Mouse (Mus musculus): ENCODE results near the gene Lrp6.

Lrp6 gene

DNA sequence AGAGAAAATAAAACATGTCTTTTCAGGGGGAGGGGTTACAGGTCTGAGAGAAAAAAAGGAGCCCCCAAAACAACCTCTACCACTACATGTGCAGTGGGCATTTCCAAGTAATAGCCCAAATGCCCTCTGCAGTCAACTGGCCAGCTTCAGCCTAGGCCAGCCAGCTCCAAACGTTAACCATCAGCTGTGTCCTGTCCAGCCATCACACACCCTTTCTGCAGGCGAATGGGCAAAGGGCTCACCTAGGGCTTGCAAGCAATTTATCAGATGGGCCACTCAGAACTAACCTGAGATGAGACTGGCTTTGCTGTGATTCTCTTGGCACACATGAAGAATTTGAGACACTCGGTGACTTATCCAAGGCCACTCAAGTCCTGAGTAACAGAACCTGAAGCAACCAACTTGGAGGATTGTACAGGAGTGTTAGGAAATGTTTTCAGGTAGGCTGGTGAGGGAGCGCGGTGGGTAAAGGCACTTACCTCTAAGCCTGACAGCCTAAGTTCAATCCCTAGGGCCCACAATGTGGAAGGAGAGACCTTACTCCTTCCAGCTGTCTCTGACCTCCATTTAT is 1.3 kb upstream of the Lrp6 start:
- DNase-seq (ENCODE audit: low spot score) = no peak

DNA sequence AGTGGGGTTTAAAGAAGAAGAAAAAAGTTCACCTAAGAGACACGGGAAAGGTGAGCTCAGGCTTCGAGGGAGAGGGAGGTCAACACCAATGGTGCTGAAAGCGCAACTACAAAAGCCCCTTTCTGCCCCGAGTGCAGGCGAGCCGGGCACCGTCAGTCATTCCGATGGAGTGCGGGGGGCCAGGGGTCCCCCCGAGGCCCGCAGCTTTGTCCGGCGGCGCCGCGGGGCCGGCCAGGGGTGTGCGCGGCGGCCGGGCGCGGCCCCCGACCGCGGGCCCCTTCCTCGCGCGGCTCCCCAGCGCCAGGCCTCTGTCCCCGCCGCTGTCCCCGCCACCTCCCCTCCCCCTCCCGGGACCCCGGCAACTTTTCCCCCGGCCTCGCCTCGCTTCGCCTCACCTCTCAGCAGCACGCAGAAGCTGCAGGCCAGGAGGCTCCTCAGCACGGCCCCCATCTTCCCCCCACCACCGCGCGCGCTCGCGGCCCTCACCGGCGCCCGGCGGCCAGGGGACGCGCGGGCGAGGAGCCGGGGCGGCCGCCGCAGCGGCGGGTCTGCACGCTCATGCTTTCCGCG is 432 bp downstream of the Lrp6 start:
- no peak for DNase-seq (ENCODE audit: low spot score)

DNA sequence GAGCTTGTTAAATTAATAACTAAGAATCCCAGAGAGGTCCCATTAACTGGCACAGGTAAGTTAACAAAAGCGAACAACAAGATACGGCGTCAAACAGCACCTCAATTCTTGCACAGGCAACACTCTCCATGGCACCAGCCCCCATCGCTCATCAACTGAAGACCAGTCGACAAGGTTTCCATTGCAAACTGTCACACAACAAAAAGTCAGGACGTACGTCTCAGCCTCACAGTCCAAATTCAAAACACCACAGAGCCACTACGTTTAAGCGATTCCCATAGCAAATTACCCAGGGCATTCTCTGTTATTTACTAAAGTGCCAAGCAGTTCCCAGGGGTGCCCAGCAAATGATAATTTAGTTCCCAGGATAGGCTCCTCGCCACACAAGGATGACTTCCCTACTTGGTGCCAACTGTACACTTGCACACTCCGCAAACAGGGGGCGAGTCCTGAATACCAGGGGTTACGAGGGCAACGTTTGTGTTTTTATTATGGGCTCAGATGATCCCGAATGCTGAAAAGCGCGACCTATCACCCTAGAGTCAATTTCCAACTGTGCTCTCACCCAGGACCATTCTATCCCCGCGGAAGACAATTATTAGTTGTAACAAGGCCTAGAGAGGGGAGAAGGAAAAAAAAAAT is 1.0 kb downstream of the Lrp6 start:
- DNase-seq (ENCODE audit: low spot score) = peak; percentile 4

DNA sequence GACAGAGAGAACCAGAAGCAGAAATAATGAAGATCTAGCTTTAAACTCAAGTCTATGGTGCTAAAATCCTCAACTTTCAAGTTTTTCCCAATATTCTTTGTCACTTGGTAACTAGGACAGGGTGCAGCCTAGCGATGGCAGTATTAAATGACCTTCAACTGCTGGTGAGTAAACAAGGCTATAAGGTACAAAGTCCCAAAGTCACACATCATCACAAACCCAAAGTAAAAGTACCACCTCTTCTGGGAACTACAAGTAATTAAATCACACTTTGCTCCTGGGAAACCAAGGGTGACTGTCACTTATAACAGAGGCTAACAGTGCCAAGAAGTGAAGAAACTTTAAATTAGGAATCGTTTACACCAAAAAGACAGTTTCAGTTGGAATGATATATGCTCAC is 2.2 kb downstream of the Lrp6 start:
- DNase-seq (ENCODE audit: low spot score) = no peak

DNA sequence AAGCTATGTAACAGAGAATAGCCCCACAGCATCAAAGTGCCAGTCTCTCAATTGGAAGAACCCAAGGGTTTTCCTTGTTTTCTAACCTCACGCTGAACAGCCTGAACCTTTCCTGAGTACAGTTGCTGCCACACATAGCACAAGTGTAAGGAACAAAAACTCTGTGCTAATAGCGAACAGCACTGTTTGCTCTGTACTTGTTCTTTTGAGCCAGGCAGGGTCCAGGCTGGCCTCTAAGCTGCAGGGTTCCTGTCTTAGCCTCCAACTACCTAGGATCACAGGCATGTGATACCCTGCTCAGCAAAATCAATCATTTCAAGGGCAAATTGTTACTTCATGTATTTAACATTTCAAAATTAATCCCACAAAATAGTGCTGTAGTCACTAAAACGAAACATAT is 7.1 kb downstream of the Lrp6 start:
- no peak for DNase-seq (ENCODE audit: low spot score)

DNA sequence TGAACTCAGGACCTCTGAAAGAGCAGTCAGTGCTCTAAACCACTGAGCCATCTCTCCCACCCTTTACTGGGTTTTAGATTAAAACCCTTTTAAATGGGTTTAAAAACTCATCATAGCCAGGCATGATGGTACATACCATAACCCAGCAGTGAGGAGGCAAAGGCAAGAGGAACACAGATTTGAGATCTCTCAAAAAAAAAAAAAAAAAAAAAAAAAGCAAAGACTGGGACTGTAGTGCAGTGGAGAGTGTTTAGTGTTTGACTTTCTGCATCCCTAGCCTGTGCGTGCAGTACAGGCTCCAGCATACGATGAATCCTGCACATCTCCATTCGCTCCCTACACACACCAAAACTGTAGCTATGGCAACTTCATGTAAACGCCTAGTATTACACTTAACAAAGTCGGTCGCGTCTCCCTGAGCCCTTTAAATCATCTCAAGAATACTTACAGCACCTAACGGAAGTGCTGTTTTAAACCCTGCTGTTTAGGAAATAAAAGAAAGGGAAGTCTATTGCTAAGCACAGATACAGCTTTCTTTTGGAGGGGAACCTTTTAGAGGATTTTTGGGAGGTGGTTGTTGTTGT is 8.1 kb downstream of the Lrp6 start:
- DNase-seq (ENCODE audit: low spot score) = no peak

DNA sequence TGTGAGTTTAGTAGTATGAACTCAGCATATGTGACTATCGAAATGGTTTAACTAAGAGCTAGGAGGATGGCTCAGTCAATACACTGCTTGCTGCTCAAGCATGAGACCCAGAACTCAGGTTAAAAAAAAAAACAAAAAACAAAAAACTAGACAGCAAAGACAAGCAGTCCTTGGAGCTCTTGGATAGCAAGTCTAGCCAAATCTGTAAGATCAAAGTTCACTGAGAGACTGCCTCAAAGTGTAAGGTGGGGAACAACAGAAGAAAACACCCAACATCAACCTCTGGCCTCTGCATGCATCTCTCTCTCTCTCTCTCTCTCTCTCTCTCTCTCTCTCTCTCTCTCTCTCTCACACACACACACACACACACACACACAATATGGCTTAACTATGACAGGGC is 9.7 kb downstream of the Lrp6 start:
- DNase-seq (ENCODE audit: low spot score) = no peak

DNA sequence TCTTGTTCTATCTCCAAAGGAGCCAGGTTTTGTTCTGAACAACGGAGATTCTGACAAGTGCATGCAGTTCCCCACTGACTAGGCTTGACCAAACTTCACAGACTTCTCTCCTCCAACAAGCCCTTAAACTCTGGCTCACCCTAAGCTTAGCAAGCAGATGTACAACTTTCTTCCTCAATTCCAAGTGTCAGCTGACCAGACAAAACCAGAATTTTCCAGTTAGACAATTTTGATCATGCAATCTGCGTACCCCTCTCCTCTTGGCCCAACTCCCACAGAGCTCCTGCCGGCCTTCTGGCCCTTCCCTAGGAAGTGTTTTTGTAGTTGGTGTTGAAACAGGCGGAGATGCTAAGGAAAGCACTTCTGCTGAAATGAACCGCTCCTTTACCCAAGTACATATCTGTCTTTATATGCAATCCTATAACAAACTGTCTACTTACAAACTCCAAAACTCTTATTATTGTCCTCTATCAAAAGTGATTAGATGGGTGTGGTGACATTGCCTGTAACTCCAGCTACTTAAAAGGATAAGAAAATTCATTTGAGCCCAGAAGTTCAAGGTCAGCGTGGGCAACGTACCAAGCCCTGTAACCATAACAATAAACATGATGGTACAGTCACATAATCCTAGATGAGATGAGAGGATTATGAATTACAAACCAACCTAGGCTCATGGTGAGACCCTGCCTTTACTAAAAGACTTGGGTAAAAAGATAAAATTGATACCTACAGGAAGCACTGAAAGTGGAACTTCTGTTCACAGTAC is 10.4 kb downstream of the Lrp6 start:
- no peak for DNase-seq (ENCODE audit: low spot score)

DNA sequence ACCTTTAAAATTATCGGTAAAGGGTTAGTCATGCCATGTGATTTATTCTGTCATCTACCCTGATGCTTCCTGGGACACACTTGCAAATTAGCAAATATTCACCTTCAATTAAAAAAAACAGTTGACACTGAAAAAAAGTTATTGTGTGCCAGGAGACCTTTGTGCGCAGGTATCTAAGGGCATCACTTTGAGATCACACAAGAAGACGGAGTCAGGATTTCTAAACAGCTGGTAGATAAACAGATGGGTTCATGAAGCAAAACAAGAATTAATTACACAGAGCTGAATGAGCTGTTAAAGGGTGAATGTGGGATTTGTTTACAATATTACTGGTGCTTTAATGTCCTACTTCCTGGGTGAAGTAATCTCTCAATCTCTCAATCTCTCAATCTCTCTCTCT is 11.6 kb downstream of the Lrp6 start:
- DNase-seq (ENCODE audit: low spot score) = no peak

DNA sequence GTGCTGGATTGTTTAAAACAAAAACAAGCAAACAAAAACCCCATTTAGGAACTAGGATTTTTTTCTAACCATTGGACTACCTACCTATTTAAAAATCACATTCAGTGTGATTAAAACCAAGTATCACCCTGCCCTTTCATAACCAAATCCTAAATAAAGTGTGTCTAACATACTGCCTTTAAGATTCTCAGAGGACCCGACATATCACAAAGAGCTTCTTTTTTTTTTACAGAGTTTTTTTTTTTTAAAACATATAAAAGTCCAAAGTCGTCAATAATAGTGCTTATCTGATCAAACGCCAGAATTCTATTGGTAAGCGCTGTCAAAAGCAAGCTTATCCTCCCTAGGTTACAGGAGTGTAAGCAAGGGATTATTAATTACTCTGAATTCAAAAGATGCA is 12.5 kb downstream of the Lrp6 start:
- no peak for DNase-seq (ENCODE audit: low spot score)

DNA sequence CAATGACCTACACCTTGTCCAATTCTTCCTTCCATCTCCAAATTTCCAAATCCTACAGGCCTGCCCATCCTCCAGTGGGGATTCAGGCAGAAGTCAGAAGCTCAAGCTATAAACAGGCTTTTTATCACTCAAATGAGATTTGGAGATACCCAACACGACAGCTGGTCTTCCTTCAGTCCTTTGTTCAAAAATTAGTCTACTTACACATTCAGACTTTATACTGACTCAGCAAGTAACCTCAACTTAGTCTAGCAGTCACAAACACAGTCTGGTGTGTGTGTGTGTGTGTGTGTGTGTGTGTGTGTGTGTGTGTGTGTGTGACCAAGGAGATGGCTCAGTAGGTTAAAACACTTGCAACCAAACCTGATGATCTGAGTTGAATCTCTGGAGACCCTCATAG is 15.8 kb downstream of the Lrp6 start:
- DNase-seq (ENCODE audit: low spot score) = no peak

DNA sequence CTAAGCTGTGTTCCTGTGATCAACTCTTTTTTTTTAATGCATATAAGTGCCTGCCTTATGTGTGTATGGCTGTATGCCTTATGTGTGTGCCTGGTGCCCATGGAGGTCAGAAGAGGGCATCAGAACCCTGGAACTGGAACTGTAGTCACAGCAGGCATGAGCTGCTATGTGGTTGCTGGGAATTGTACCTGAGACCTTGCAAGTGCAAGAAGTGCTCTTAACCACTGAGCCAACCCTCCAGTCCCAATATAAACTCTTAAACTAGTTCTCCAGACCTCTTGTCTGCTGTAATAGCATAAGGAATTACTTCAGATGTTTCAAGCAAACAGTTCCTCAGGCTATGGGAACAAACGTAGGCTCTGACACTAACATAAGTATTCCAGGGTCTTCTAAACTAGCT is 16.4 kb downstream of the Lrp6 start:
- DNase-seq (ENCODE audit: low spot score) = no peak

DNA sequence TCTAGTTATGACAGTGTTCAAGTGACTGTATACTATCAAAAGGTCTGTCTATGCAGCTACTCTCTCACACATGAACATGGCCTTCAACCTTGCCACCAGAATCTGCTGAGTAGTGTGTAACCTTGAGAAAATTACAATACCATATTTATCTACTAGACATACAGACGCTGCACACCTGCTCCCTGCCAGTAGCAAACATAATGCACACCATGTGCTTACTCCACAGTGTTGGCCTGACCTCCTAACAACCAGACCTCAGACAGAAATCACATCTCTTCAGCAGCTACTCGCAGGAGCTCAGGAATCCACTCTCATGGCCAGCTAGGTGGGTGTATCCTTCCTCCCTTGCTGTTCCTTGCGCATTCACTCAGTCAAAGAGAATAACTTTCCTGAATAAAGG is 21.9 kb downstream of the Lrp6 start:
- no peak for DNase-seq (ENCODE audit: low spot score)

DNA sequence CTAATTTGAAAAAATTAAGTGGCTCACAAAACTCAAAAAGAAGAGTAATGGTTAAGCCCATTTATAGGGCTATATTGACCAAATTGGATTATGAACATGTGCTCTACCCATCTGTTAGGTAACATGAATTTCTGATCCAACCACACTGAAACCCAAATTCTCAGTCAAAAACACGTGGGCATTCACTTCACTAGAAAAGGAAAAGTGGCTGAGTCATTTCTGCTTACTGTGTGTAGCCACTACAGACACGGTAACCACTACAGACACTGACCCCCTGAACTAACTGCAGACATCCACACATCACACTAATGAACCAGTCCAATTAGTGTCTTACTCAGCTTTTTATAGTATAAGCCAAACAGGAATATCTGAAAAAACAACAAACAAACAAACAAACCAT is 22.7 kb downstream of the Lrp6 start:
- no peak for DNase-seq (ENCODE audit: low spot score)

DNA sequence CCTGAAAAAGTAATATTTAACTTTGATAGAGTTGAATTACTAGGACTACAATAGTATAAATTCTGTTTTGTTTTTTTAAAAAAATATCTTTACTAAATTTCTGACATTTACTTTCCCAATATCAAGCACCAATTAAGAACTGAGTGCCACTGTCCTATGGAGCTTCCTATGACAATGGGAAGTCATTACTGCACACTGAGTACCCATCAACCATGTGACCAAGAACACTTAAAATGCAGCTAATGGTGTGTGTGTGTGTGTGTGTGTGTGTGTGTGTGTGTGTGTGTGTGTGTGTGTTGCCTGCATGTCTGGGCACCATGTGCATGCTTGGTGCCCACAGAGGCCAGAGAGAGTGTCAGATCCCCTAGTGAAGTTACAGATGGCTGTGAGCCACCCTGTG is 23.2 kb downstream of the Lrp6 start:
- no peak for DNase-seq (ENCODE audit: low spot score)

DNA sequence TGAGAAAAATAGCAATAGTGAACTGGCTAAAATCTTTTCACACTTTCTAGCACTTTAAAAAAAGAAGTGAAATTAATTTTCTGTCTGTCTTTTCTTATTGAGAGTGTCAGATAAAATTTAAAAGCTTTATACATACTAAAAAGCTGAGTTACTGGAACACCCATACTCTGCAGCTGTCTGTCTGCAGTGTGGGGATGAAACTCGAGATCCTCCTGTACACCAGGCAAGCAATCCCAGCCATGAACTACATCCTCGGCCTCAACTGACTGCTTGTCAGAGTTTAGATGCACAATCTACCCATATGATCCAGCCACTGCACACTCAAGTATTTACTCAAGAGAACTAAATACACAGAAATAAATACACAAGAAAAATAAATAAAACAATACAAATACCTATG is 24.4 kb downstream of the Lrp6 start:
- no peak for DNase-seq (ENCODE audit: low spot score)

DNA sequence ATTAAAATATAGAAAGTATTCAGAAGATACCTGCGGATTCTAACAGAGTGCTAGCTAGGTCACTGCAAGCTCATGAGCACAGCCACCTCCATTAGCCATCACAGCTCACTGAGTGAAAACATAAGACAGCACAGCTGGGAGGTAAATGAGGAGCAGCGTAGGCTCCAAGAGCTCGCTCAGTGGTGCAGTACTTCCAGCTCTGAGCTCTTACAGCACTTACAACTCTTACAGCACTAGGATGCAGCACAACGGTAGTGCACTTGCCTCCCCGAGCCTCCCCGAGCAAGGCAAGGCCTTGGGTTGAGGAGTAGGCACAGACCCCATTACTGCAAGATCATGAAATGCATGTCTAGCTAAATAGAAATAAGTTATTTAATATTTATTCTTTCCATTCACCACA is 26.6 kb downstream of the Lrp6 start:
- DNase-seq (ENCODE audit: low spot score) = no peak

DNA sequence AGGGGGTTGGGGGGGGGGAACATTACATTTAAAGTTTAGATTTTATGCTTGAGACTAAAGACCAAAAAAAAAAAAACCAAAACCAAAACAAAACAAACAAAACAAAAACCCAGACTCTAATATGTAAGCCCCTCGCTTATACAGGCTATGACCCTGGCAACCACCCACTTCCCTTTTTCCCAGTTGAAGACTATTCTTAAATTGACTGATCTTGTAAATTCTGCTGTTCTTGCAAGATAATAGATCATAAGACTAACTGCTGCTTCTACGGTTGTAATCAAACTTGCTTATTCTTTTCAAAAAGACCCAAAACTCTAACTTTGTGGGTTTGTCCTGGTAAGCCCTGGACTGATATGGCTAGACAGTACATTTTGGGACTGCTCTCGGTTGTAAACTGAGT is 27.3 kb downstream of the Lrp6 start:
- no peak for DNase-seq (ENCODE audit: low spot score)

DNA sequence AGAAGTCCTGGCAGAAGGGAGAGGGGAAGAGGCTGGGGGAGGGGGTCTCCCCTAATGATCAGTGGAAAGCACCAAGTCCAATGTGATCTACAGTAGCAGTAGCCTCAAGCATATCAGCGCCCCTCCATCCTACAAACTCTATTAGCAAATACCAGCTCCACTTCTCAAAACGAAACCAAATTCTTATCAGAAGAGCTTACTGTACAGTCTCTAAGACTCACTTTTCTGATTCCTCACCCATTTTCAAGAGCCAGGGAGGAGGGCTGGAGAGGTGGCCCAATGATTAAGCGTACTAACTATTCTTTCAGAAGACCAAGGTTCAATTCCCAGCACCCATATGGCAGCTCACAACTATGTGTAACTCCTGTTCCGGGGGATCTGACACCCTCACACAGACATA is 28.0 kb downstream of the Lrp6 start:
- no peak for DNase-seq (ENCODE audit: low spot score)

DNA sequence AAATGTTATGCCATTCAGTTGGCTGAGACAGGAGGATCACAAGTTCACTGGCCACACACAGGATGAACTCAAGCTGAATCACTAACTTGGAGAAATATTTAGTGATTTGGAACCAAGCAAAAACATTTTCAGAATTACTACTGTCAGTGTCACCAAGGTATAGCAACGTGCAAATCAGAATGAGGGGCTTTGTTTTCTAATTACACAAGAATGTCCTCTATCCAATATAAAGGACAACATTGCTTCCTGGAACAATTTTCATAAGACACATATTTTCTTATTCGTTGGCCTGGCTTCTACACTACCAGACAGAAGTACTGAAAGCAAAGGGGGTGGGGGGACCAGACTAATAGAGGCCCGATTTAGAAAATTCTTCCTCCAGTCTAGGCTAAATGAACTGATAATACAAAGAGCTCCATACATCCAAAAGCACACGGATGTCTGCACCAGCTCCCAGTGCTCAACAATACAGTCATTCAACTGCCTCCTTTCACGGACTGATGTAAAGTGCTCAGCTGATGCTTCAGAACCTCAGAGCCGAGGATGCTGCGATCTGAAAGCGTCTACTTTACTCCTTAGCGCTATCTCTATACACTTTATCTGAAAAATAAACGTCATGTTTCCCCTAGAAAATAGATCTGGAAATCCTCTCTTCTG is 29.2 kb downstream of the Lrp6 start:
- DNase-seq (ENCODE audit: low spot score) = no peak

DNA sequence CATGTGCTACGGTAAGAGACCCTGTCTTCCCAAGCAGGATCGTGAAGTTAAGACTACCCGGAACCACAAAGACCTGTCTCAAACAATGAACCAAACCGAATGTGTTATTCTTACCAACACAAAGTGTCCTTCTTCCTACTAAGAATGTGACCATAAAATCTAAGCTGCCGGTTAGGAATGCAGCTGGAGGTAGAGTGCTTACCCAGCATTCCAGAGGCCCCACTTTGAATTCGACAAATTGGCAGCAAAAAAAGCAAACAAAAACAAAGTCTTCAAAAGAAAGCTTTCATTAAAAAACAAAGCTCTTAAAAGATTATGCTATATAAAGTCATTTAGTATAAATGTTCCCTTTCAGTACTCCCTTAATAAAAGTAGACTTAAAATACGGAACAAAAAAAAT is 31.6 kb downstream of the Lrp6 start:
- DNase-seq (ENCODE audit: low spot score) = no peak

DNA sequence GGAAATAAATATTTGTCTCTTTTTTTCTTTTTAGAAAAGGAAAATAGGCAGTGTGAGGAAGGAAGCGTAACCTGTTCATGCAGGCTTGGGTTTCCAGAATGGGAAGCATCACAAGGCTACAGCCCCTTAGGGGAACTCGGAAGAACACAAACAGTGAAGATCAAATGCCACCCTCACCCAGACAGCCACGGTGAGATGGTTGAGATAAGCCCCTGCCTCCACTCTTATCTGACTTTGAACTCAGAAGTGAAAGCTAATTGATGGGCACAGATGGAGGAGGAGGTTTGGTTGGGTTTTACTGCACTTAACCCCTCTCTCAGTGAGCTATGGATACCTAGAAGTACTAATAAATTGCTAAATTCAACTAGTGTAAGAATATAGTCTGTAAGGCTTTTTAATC is 33.7 kb downstream of the Lrp6 start:
- no peak for DNase-seq (ENCODE audit: low spot score)

DNA sequence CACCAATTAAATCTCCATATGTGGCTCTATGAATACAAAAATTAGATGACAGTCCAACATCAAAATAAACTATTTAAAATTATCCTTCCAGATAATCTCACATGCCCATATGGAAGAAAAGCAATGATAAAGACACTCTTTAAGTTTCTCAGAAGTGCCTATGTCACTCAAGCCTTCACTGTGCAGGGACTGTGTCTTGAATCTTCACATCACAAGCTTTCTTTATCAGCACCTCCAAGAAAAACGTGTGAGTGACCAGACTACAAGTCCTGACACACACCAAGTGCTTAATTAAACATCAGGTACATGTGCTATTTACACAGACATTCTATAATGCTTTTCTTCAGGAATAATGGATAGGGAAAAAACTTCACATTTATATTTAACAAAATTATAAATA is 34.8 kb downstream of the Lrp6 start:
- no peak for DNase-seq (ENCODE audit: low spot score)
